Mouse (Mus musculus) small intestine, adult 2 months (tissue): Measurements from ENCODE around the gene Msgn1. TPM values are rescaled to one million over a fixed set of nuclear protein-coding genes. Genes with fewer than 3 reads are reported as not detected.

Experiments
- H3K27ac ChIP-seq: fragments of 200-500 bp; 2 replicates; pipeline ENCODE4 v1.5.1; 2012; ENCODE audit warnings: low read depth, low read length, control low read depth, inconsistent platforms; ENCODE audit not compliant: insufficient read depth
- H3K27me3 ChIP-seq: fragments of 200-500 bp; 2 replicates; pipeline ENCODE4 v1.6.1; 2012; ENCODE audit warnings: mild to moderate bottlenecking, moderate library complexity, low read length, inconsistent platforms; ENCODE audit not compliant: control insufficient read depth, insufficient read depth
- H3K36me3 ChIP-seq: fragments of 200-500 bp; 2 replicates; pipeline ENCODE4 v1.6.1; 2012; ENCODE audit warnings: mild to moderate bottlenecking, low read length, control low read depth, inconsistent platforms; ENCODE audit not compliant: control insufficient read depth, insufficient read depth
- H3K4me1 ChIP-seq: fragments of 200-500 bp; 2 replicates; pipeline ENCODE4 v1.6.1; 2012; ENCODE audit warnings: low read length, inconsistent platforms, mixed read lengths; ENCODE audit not compliant: control insufficient read depth, insufficient read depth, insufficient read length
- H3K4me3 ChIP-seq: fragments of 200-500 bp; 2 replicates; pipeline ENCODE4 v1.5.1; 2012; ENCODE audit warnings: low read depth, mild to moderate bottlenecking, control low read depth, inconsistent platforms, low read length, moderate library complexity
- CTCF ChIP-seq: fragments of 200-500 bp; IDR thresholded peaks from 2 replicates; pipeline ENCODE4 v1.5.1; 2012; ENCODE audit warnings: low read depth, mild to moderate bottlenecking, control low read depth, inconsistent platforms, low read length, moderate library complexity, mixed read lengths; ENCODE audit not compliant: insufficient replicate concordance, insufficient read length; ENCODE audit errors: extremely low read depth
- POLR2A ChIP-seq: fragments of 200-500 bp; IDR thresholded peaks from 2 replicates; pipeline ENCODE4 v1.6.1; 2012; ENCODE audit warnings: low read depth, mild to moderate bottlenecking, control low read depth, inconsistent platforms, low read length, moderate library complexity
- WGBS: fragments of 180-500 bp; shearing (Covaris S2); methylation state at CpG from one replicate; pipeline ENCODE4 v1.1.7; 2018; 5-methylcytosine and 5-hydroxymethylcytosine counted together
- polyA plus RNA-seq: library from polyadenylated mRNA; depleted of rRNA; stranded (reverse); fragments of >200 nt; gene quantifications from 2 replicates; pipeline ENCODE4 v1.2.3, GENCODE M21; 2012; rRNA removed

Gene Msgn1
- polyA plus RNA-seq = not detected in 2 replicates

DNA sequence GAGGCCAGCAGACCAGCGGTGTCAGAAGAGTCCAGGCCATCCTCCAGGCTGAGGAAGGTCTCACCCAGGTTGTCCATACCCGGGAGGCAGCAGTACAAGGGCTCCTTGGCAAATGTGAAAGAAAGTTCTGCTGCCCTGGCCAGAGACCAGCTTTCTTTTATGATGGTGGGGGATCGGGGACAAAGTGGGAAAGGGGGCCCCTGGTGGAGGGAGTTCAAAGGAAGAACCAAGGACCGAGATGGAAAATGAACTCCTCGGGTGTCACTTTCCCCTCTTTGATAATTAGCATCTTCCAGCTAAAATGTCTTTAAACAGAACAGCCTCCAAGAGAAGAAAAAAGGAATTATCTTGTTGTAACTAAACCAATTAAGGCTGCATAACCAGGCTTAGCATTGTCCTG is at the start of gene Msgn1:
Msgn1 (minus strand) TSS at position 101 of the 400 bp plus-strand sequence.
- no peak within 1 kb of the TSS for H3K27ac ChIP-seq
- TF ChIP-seq CTCF (no peak), POLR2A (no peak)
- no peak within 1 kb of the TSS for H3K4me3 ChIP-seq
- WGBS = 65% methylated on average over 5 of the region's 5 CpGs
- no peaks in the 10 kb centered on the region for H3K27me3 ChIP-seq
- H3K4me1 ChIP-seq = 0 out of 2 replicates have a peak, but pooled peaks cover 3% of the 10 kb centered on the region
- no peaks in the 10 kb centered on the region for H3K36me3 ChIP-seq

DNA sequence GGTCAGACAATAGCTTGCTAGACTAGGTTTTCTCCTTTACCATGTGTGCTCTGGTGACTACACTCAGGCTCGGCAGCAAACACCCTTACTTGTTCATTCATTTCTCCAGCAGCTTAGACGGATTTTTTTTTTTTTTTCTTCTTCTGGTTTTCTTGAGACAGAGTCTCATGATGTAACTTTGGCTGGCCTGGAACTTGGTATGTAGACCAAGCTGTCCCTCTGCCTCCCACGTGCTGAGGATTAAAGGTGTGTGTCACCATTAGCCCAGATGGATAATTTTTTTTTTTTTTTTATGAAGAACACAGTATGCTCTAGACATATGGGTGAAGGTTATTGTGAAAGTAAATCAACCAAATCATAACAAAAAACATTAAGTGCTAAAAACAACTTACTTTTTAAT is 41.5 kb upstream of the Msgn1 start:
- no peak overlapping the region for H3K4me3 ChIP-seq
- no peaks in the 10 kb centered on the region for H3K4me1 ChIP-seq
- 81% methylated on average over 3 of the region's 3 CpGs for WGBS
- no peaks in the 10 kb centered on the region for H3K27me3 ChIP-seq
- H3K27ac ChIP-seq = no peak overlapping the region
- peaks cover 3% of the 10 kb centered on the region for H3K36me3 ChIP-seq
- no peak for TF ChIP-seq CTCF
- TF ChIP-seq POLR2A = no peak

DNA sequence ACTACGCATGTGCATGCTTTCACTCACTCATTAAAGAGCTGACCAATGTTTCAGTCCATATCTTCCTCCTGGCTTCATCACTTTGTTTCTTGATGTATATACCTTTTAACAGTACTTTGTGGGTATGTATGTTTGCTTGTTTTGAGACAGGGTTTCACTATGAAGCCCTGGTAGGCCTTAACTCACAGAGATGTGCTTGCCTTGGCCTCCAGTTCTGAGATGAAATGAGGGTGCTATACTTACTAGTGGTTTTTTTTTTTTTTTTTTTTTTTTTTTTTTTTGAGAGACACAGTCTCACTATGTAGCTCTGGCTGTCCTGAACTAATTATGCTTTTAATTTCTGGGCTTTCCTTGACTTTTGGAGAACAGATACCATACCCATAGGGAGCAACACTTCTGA is 38.7 kb upstream of the Msgn1 start:
- TF ChIP-seq POLR2A (no peak), CTCF (no peak)
- H3K4me1 ChIP-seq = no peaks in the 10 kb centered on the region
- H3K4me3 ChIP-seq = no peak overlapping the region
- H3K27me3 ChIP-seq = no peaks in the 10 kb centered on the region
- H3K27ac ChIP-seq = no peak overlapping the region
- 95% methylated on average over 1 of the region's 1 CpGs for WGBS
- H3K36me3 ChIP-seq = peaks cover 5% of the 10 kb centered on the region

- H3K36me3 ChIP-seq = no peaks in the 10 kb centered on the region
- H3K27me3 ChIP-seq = no peaks in the 10 kb centered on the region
- H3K4me1 ChIP-seq = no peaks in the 10 kb centered on the region
- TF ChIP-seq POLR2A (no peak), CTCF (no peak)
- 64% methylated on average over 2 of the region's 2 CpGs for WGBS
- H3K4me3 ChIP-seq = no peak overlapping the region
- H3K27ac ChIP-seq = no peak overlapping the region
These were observed 27.2 kb upstream of the Msgn1 start for GRCm38 (mm10) chr12:11235996-11236395.

DNA sequence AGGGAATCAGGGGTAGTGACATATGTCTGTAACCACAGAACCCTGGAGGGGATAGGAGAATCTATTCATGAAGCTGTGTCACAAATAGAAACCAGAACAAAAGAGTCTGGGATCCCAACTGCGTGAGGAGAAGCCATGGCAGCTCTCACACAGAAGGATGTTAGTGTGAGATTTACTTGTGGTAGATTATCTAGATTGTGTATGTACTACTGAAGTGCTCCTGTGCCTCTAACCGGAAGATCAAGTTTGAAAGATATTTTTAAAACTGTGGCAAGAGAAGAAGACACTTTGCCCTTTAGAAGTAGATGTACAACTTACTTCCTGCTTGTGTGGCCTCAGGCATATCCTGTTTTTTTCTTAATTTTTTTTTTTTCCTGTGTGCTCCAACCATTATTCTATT is 21.5 kb upstream of the Msgn1 start:
- Histone ChIP-seq H3K4me1 (no peaks in the 10 kb centered on the region), H3K27me3 (no peaks in the 10 kb centered on the region), H3K4me3 (no peak overlapping the region), H3K36me3 (no peaks in the 10 kb centered on the region), H3K27ac (no peak overlapping the region)
- no peak for TF ChIP-seq CTCF
- TF ChIP-seq POLR2A = no peak
- WGBS = 58% methylated on average over 2 of the region's 2 CpGs

GRCm38 (mm10) chr12:11226529-11227268 is 17.9 kb upstream of the Msgn1 start:
- TF ChIP-seq POLR2A = no peak
- no peak for TF ChIP-seq CTCF
- WGBS = 40% methylated on average over 5 of the region's 5 CpGs
- Histone ChIP-seq H3K4me1 (no peaks in the 10 kb centered on the region), H3K27ac (no peak overlapping the region), H3K36me3 (no peaks in the 10 kb centered on the region), H3K27me3 (no peaks in the 10 kb centered on the region), H3K4me3 (no peak overlapping the region)

- Histone ChIP-seq H3K4me1 (no peaks in the 10 kb centered on the region), H3K4me3 (no peak overlapping the region), H3K27me3 (no peaks in the 10 kb centered on the region), H3K27ac (no peak overlapping the region), H3K36me3 (no peaks in the 10 kb centered on the region)
- 72% methylated on average over 1 of the region's 1 CpGs for WGBS
- TF ChIP-seq POLR2A = no peak
These were observed 17.4 kb upstream of the Msgn1 start for GRCm38 (mm10) chr12:11226123-11226522.

DNA sequence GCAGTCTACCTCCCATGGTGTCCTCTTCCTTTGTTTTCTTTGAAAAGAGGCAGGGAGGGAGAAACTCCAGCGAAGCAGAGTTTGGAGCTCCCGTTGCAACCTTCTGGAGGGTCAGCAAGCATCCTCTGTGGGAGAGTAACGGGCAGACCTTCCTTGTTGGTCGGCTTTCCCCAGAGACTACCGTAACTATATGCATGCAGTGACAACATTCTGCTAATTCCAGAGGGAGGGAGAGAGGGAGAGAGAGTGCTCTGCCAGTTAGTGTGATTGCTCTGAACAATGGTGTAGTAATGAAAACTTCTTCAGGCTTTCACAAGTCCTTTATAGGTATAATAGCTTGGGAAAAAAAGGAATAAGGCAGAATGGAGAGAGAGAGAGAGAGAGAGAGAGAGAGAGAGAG is 15.9 kb upstream of the Msgn1 start:
- Histone ChIP-seq H3K4me1 (no peaks in the 10 kb centered on the region), H3K27me3 (no peaks in the 10 kb centered on the region), H3K36me3 (no peaks in the 10 kb centered on the region), H3K4me3 (no peak overlapping the region), H3K27ac (no peak overlapping the region)
- 41% methylated on average over 5 of the region's 5 CpGs for WGBS
- no peak for TF ChIP-seq CTCF
- no peak for TF ChIP-seq POLR2A
